Mouse (Mus musculus) testis, adult 2 months (tissue): ENCODE measurements around the gene Agap2. TPM values are rescaled to one million over a fixed set of nuclear protein-coding genes. Genes with fewer than 3 reads are reported as not detected.
"Not testable (repeated sequence)": the region's sequence is repeated elsewhere in the genome, so short reads cannot be mapped to it uniquely, and the experiment has no call there.

Experiments used
- H3K27ac ChIP-seq: fragments of 200-500 bp; 2 replicates; pipeline ENCODE4 v1.5.1; 2012; ENCODE audit warnings: low read depth, low read length; ENCODE audit not compliant: control insufficient read depth, insufficient read depth
- H3K27me3 ChIP-seq: fragments of 200-500 bp; 2 replicates; pipeline ENCODE4 v1.6.1; 2012; ENCODE audit warnings: mild to moderate bottlenecking, low read length, moderate library complexity; ENCODE audit not compliant: control insufficient read depth, insufficient read depth
- H3K36me3 ChIP-seq: fragments of 200-500 bp; 2 replicates; pipeline ENCODE4 v1.6.1; 2012; ENCODE audit warnings: mild to moderate bottlenecking, low read length; ENCODE audit not compliant: control insufficient read depth, insufficient read depth
- H3K4me1 ChIP-seq: fragments of 200-500 bp; 2 replicates; pipeline ENCODE4 v1.6.1; 2012; ENCODE audit warnings: low read length; ENCODE audit not compliant: control insufficient read depth, insufficient read depth
- H3K4me3 ChIP-seq: fragments of 200-500 bp; 2 replicates; pipeline ENCODE4 v1.5.1; 2012; ENCODE audit warnings: low read depth, mild to moderate bottlenecking, low read length, moderate library complexity, mixed read lengths; ENCODE audit not compliant: control insufficient read depth
- CTCF ChIP-seq: fragments of 200-500 bp; IDR thresholded peaks from 2 replicates; pipeline ENCODE4 v1.5.1; 2012; ENCODE audit warnings: low read depth, mild to moderate bottlenecking, inconsistent platforms, low read length, moderate library complexity; ENCODE audit not compliant: control insufficient read depth, insufficient read depth, insufficient replicate concordance
- POLR2A ChIP-seq: fragments of 200-500 bp; IDR thresholded peaks from 2 replicates; pipeline ENCODE4 v1.6.1; 2012; ENCODE audit warnings: low read depth, mild to moderate bottlenecking, inconsistent platforms, low read length, moderate library complexity; ENCODE audit not compliant: control insufficient read depth
- polyA plus RNA-seq: library from polyadenylated mRNA; depleted of rRNA; stranded (reverse); fragments of >200 nt; gene quantifications from 2 replicates; pipeline ENCODE4 v1.2.3, GENCODE M21; 2012

Gene Agap2
- polyA plus RNA-seq, 1 experiment, result 0.53 TPM

GRCm38 (mm10) chr10:127061085-127061484 is 14.0 kb upstream of the Agap2 start:
- Histone ChIP-seq H3K4me1 (peaks cover 25% of the 10 kb centered on the region), H3K27me3 (no peaks in the 10 kb centered on the region)

GRCm38 (mm10) chr10:127061513-127061912 is 13.6 kb upstream of the Agap2 start:
- H3K27ac ChIP-seq, result no peak overlapping the region
- H3K27me3 ChIP-seq, result no peaks in the 10 kb centered on the region
- no peak overlapping the region for H3K4me3 ChIP-seq
- H3K4me1 ChIP-seq, result peaks cover 25% of the 10 kb centered on the region
- TF ChIP-seq POLR2A (no peak), CTCF (no peak)
- H3K36me3 ChIP-seq, result no peaks in the 10 kb centered on the region; the same call in 1 of the 2 replicates

More at GRCm38 (mm10) chr10:127061085-127061484, 14.0 kb upstream of the Agap2 start:
- no peaks in the 10 kb centered on the region; the same call in 1 of the 2 replicates for H3K36me3 ChIP-seq
- H3K27ac ChIP-seq, result no peak overlapping the region
- TF ChIP-seq POLR2A (no peak), CTCF (no peak)
- no peak overlapping the region for H3K4me3 ChIP-seq

GRCm38 (mm10) chr10:127062101-127062500 is 13.0 kb upstream of the Agap2 start:
- H3K4me3 ChIP-seq, H3K27ac ChIP-seq, H3K27me3 ChIP-seq, H3K36me3 ChIP-seq: not testable (repeated sequence)
- peaks cover 25% of the 10 kb centered on the region for H3K4me1 ChIP-seq

- no peaks in the 10 kb centered on the region; the same call in 1 of the 2 replicates for H3K36me3 ChIP-seq
- H3K4me1 ChIP-seq, result peaks cover 25% of the 10 kb centered on the region
- H3K4me3 ChIP-seq, result no peak overlapping the region
- H3K27ac ChIP-seq, result no peak overlapping the region
- no peaks in the 10 kb centered on the region for H3K27me3 ChIP-seq
- TF ChIP-seq CTCF, result no peak
Observed at GRCm38 (mm10) chr10:127062503-127062902, 12.6 kb upstream of the Agap2 start.

- peak within 1 kb of the TSS; percentile 86 for H3K27ac ChIP-seq
- H3K27me3 ChIP-seq, result no peaks in the 10 kb centered on the region
- TF ChIP-seq CTCF (no peak), POLR2A (peak; percentile 69)
- peaks cover 25% of the 10 kb centered on the region for H3K4me1 ChIP-seq
- H3K4me3 ChIP-seq, result peak within 1 kb of the TSS; percentile 95
- no peaks in the 10 kb centered on the region; the same call in 1 of the 2 replicates for H3K36me3 ChIP-seq
Observed at GRCm38 (mm10) chr10:127063239-127063872, 11.7 kb upstream of the Agap2 start, which contains the start of gene Cdk4. Gene Cdk4 (plus strand): TSS chr10:127063534.

GRCm38 (mm10) chr10:127063913-127064870 is 10.9 kb upstream of the Agap2 start:
- Histone ChIP-seq H3K4me3 (peak overlapping the region; percentile 95), H3K27me3 (no peaks in the 10 kb centered on the region), H3K36me3 (no peaks in the 10 kb centered on the region; the same call in 1 of the 2 replicates), H3K27ac (peak overlapping the region; percentile 81), H3K4me1 (peaks cover 21% of the 10 kb centered on the region)
- no peak for TF ChIP-seq CTCF
- 0 out of 2 replicates have a peak, but pooled peaks have one; percentile 30 for TF ChIP-seq POLR2A

GRCm38 (mm10) chr10:127065981-127066380 is 9.1 kb upstream of the Agap2 start:
- H3K27ac ChIP-seq, result no peak overlapping the region
- no peaks in the 10 kb centered on the region for H3K27me3 ChIP-seq
- H3K36me3 ChIP-seq, result no peaks in the 10 kb centered on the region; the same call in 1 of the 2 replicates
- peaks cover 22% of the 10 kb centered on the region for H3K4me1 ChIP-seq
- no peak for TF ChIP-seq CTCF
- TF ChIP-seq POLR2A, result no peak
- no peak overlapping the region for H3K4me3 ChIP-seq
